8 mouse cellular contexts compared by ENCODE assay signal in the genomic region with DNA sequence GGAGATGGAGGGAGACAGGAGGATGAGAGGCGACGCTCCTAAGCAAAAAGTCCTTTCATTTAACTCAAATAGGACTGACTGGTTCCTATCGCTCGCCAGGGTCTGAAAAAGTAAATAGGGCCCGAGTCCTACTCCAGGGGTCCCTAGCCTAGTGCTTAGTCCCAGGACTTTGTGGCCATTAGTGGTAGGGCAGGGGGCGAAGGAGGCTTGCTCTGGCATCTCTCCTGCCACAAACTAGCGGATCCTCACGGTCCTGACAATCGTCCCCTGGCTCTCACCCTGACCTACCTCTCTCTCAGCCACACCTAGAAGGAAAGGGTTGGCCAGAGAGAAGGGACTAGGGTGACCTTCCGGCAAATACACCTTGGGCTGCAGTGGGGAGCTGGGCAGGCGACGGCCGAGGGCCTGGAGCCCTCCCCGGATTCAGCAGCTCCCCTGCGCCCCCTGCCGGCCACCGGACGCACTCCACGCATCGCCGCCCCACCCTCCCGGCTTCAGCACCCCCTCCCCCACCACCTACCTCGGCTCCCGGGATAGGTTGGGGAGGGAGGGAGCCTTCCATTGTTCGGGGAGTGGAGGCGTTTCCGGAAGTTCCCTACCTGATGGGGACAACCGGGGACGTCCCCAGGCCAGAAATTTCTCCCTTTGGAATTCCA.
DNase-seq lines count a peak whose midpoint lies in the region; ATAC-seq and TF ChIP-seq lines count a peak whose summit lies in the region.

No protein-coding gene starts in this region.

- peak; percentile 58 for TF ChIP-seq RAD21 in MEL (IDR thresholded peaks at IDR 0.05; ENCODE audit: low read depth, low read length)

- peak overlapping the region; percentile 72 for H3K4me2 ChIP-seq in lung, embryonic 15.5 days

- peak overlapping the region; percentile 55 to 64 for H3K4me3 ChIP-seq in MEL (ENCODE audit: control insufficient read depth in 1 of 2, insufficient read depth in 1 of 2, low read depth in 2 of 2, low read length in 2 of 2)
- peak overlapping the region; percentile 55 for H3K4me3 ChIP-seq in hindbrain, embryonic 10.5 days
- H3K4me3 ChIP-seq in lung, embryonic 15.5 days, result peak overlapping the region; percentile 45

- peaks cover 0 to 10% of the 10 kb centered on the region in 2 experiments; a peak in 3 of 4 replicates for H3K4me1 ChIP-seq in MEL (ENCODE audit: control insufficient read depth in 1 of 2, insufficient read depth in 2 of 2, low read length in 2 of 2)
- peaks cover 34% of the 10 kb centered on the region for H3K4me1 ChIP-seq in hindbrain, embryonic 10.5 days (replicated peaks)
- H3K4me1 ChIP-seq in lung, embryonic 15.5 days, result peaks cover 36% of the 10 kb centered on the region

- no peak for TF ChIP-seq POLR2A in MEL (IDR thresholded peaks at IDR 0.05; ENCODE audit: control insufficient read depth in 1 of 2, insufficient read depth in 1 of 2, low read depth in 1 of 2, low read length in 2 of 2, poor library complexity in 1 of 2)

- 12% methylated on average over 29 of the region's 29 CpGs for WGBS in hindbrain, embryonic 10.5 days
- 14% methylated on average over 29 of the region's 29 CpGs for WGBS in lung, embryonic 15.5 days

- no peaks in the 10 kb centered on the region for H3K27me3 ChIP-seq in MEL (ENCODE audit: control insufficient read depth in 1 of 2, insufficient read depth in 2 of 2, low read length in 2 of 2)
- H3K27me3 ChIP-seq in hindbrain, embryonic 10.5 days (ENCODE audit: insufficient read depth, poor library complexity, severe bottlenecking), result peaks cover 26% of the 10 kb centered on the region
- H3K27me3 ChIP-seq in lung, embryonic 15.5 days, result no peaks in the 10 kb centered on the region

- peak overlapping the region; percentile 70 for H3K9ac ChIP-seq in MEL (ENCODE audit: control insufficient read depth, low read depth, low read length, poor library complexity, severe bottlenecking)
- H3K9ac ChIP-seq in lung, embryonic 15.5 days, result peak overlapping the region; percentile 38; the same call in 1 of the 2 replicates

- ATAC-seq in lung, embryonic 15.5 days (ENCODE audit: borderline replicate concordance, extremely low read depth, low FRiP score, low TSS enrichment), result peak; percentile 81
- peak; percentile 50 for ATAC-seq in neutrophil, adult 5-6 weeks (ENCODE audit: extremely low read depth, insufficient number of reproducible peaks, low FRiP score, poor library complexity, severe bottlenecking)

- peak; percentile 76 for DNase-seq in MEL (ENCODE audit: low read depth, low spot score)
- peak; percentile 88 for DNase-seq in cerebellum, adult 9-10 months
- DNase-seq in forelimb bud, embryonic 11.5 days (ENCODE audit: low read depth, low spot score), result peak; percentile 68
- DNase-seq in hindbrain, embryonic 10.5 days (ENCODE audit: low spot score), result peak; percentile 92
- peak; percentile 52 for DNase-seq in layer of hippocampus, adult 9-10 months (ENCODE audit: low spot score)
- peak; percentile 96 for DNase-seq in testis, postnatal 10 days (ENCODE audit: low spot score)

- H3K79me2 ChIP-seq in MEL (ENCODE audit: control insufficient read depth, insufficient read depth, low read length, poor library complexity), result no peaks in the 10 kb centered on the region; the same call in 1 of the 2 replicates

- no peak; a peak in 1 of 4 replicates for TF ChIP-seq EP300 in MEL (IDR thresholded peaks at IDR 0.05; ENCODE audit: low read depth in 1 of 2, low read length in 2 of 2)

- H3K27ac ChIP-seq in MEL (ENCODE audit: control insufficient read depth, low read depth, low read length), result no peak overlapping the region
- H3K27ac ChIP-seq in hindbrain, embryonic 10.5 days, result peak overlapping the region; percentile 81
- H3K27ac ChIP-seq in lung, embryonic 15.5 days, result peak overlapping the region; percentile 70

- H3K9me3 ChIP-seq in MEL (replicated peaks; ENCODE audit: insufficient read depth, low read length), result no peaks in the 10 kb centered on the region
- no peaks in the 10 kb centered on the region for H3K9me3 ChIP-seq in hindbrain, embryonic 10.5 days
- H3K9me3 ChIP-seq in lung, embryonic 15.5 days, result no peaks in the 10 kb centered on the region

- peak; percentile 48 to 98 (median 69) for TF ChIP-seq CTCF in MEL (IDR thresholded peaks at IDR 0.05 in 2 of 3, conservative IDR thresholded peaks at IDR 0.05 in 1 of 3; ENCODE audit: control insufficient read depth in 1 of 3, insufficient read depth in 1 of 3, low read depth in 2 of 3, low read length in 3 of 3, poor library complexity in 1 of 3, severe bottlenecking in 1 of 3)

- H3K36me3 ChIP-seq in MEL (ENCODE audit: control insufficient read depth in 1 of 2, insufficient read depth in 2 of 2, low read length in 2 of 2), result no peaks in the 10 kb centered on the region; a peak in 1 of 4 replicates
- no peaks in the 10 kb centered on the region for H3K36me3 ChIP-seq in hindbrain, embryonic 10.5 days
- H3K36me3 ChIP-seq in lung, embryonic 15.5 days, result no peaks in the 10 kb centered on the region

TF ChIP-seq in MEL, 35 proteins besides CTCF, POLR2A, EP300 and RAD21:
- TF ChIP-seq POLR2AphosphoS2 (IDR thresholded peaks at IDR 0.05; ENCODE audit: low read length) (no peak), ZC3H11A (IDR thresholded peaks at IDR 0.05; ENCODE audit: low read depth, low read length) (peak; percentile 35), ELF1 (IDR thresholded peaks at IDR 0.05; ENCODE audit: low read depth, low read length) (peak; percentile 45; the same call in 1 of the 2 replicates), MXI1 (IDR thresholded peaks at IDR 0.05; ENCODE audit: low read depth, low read length) (no peak), MAZ (IDR thresholded peaks at IDR 0.05; ENCODE audit: low read depth, low read length) (peak; percentile 89), E2F4 (IDR thresholded peaks at IDR 0.05; ENCODE audit: borderline replicate concordance, low read depth, low read length) (no peak), KAT2A (conservative IDR thresholded peaks at IDR 0.05; ENCODE audit: low read depth, low read length) (no peak), POLR2AphosphoS5 (IDR thresholded peaks at IDR 0.05; ENCODE audit: borderline replicate concordance, low read depth, low read length) (no peak), TBP (IDR thresholded peaks at IDR 0.05; ENCODE audit: low read depth, low read length) (no peak), USF2 (IDR thresholded peaks at IDR 0.05; ENCODE audit: borderline replicate concordance in 1 of 2, insufficient read depth in 1 of 2, low read depth in 1 of 2, low read length in 2 of 2) (no peak), SMC3 (IDR thresholded peaks at IDR 0.05; ENCODE audit: low read depth, low read length) (peak; percentile 64)
